Mouse (Mus musculus): ENCODE data around the gene Fkbp8.

GRCm38 (mm10) chr8:70538633-70539076 lies 11.1 kb downstream of the Fkbp8 start:
- TF ChIP-seq CTCF (IDR thresholded peaks at IDR 0.05; ENCODE audit: extremely low read depth, insufficient read depth, insufficient read length, insufficient replicate concordance) (no peak), POLR2A (IDR thresholded peaks at IDR 0.05; ENCODE audit: low read depth, low read length) (no peak)

All from spleen, adult 2 months (tissue).